Mouse (Mus musculus): ENCODE results near the gene Catspere2. TPM values are rescaled to one million over a fixed set of nuclear protein-coding genes. Genes with fewer than 3 reads are reported as not detected.
A peak's percentile ranks its signal among the peaks of the same experiment; 100 is the strongest.
"Not testable (repeated sequence)": the region's sequence is repeated elsewhere in the genome, so short reads cannot be mapped to it uniquely, and the experiment has no call there.

The Catspere2 gene
- total and polyA plus RNA-seq, 2 experiments from 2014 or later: 0.45 to 1.8 TPM

GRCm38 (mm10) chr1:178188386-178188785, 205.2 kb downstream of the Catspere2 start:
- no peaks in the 10 kb centered on the region for H3K36me3 ChIP-seq (ENCODE audit: insufficient read depth)
- ATAC-seq (no peak), DNase-seq (peak; percentile 11)
- 9% methylated on average over 13 of the region's 13 CpGs for WGBS
- no peak for TF ChIP-seq CTCF (IDR thresholded peaks at IDR 0.05; ENCODE audit: low read depth)
- H3K27ac ChIP-seq (ENCODE audit: low read depth, low read length): no peak overlapping the region
- H3K9ac ChIP-seq: no peak overlapping the region; the same call in 1 of the 2 replicates
- H3K4me3 ChIP-seq (ENCODE audit: low read depth, low read length): peak overlapping the region; percentile 27
- no peaks in the 10 kb centered on the region for H3K27me3 ChIP-seq (ENCODE audit: insufficient read depth, low read length)
- H3K4me1 ChIP-seq (ENCODE audit: insufficient read depth): 0 out of 2 replicates have a peak, but pooled peaks cover 4% of the 10 kb centered on the region
- H3K9me3 ChIP-seq (ENCODE audit: low read length): no peaks in the 10 kb centered on the region
- H3K4me2 ChIP-seq (ENCODE audit: low read depth): peak overlapping the region; percentile 45

DNA sequence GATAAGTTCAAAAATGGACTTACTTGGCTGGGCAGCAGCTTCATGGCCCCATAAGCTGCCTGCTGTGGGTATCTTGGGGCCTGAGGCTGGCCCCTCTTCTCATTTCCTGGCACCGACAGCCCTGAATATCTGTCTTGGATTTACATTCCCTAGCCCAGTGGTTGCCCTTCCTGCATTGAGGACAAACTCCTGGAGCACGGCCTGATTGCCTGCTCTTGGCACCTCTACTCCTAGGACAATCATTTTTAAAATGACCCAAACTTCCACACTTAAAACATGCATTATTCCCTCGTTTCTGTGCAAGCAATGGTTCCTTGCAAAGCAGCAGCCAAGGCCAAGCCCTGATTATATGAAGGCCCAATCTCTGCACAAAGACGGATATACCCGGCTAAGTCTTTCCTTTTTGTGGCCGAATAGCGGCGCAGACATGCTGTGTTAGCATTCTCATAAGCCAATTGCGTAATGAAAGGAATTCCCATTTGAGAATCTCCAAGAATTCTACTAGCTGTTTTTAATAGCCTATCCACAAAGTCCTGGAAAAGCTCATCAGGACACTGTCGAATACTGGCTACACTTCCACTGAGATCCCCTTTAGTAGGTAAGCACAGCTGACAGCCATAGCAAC, 222.6 kb downstream of the Catspere2 start:
- no peak for TF ChIP-seq CTCF (IDR thresholded peaks at IDR 0.05; ENCODE audit: low read depth)
- Histone ChIP-seq H3K27me3 (ENCODE audit: insufficient read depth, low read length) (no peaks in the 10 kb centered on the region), H3K27ac (ENCODE audit: low read depth, low read length) (no peak overlapping the region), H3K36me3 (ENCODE audit: insufficient read depth) (no peaks in the 10 kb centered on the region), H3K9me3 (ENCODE audit: low read length) (no peaks in the 10 kb centered on the region), H3K4me2 (ENCODE audit: low read depth) (no peak overlapping the region), H3K9ac (no peak overlapping the region), H3K4me1 (ENCODE audit: insufficient read depth) (no peaks in the 10 kb centered on the region), H3K4me3 (ENCODE audit: low read depth, low read length) (no peak overlapping the region)
- no peak for ATAC-seq
- 82% methylated on average over 10 of the region's 10 CpGs for WGBS
- no peak for DNase-seq

DNA sequence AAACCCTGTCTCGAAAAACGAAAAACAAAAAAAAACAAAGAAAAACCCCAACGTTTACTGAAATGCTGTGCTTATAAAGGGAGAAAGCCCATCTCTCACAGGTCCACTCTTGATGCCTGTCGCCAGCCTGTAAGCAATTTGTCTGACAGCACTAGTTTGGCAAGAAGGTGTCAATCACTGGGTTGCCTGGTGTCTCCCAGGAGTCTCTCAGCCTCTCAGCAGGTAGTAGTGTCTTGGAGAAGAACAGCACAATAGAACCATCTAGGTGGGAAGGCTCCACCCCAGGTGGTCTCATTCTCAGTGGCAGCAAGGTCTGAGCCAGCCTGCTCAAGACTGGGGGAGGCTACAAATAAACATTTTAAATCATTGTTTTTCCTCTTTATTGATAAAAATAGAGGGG, 224.6 kb downstream of the Catspere2 start:
- H3K27ac ChIP-seq (ENCODE audit: low read depth, low read length); H3K27me3 ChIP-seq (ENCODE audit: insufficient read depth, low read length); ATAC-seq; H3K36me3 ChIP-seq (ENCODE audit: insufficient read depth); DNase-seq; H3K4me3 ChIP-seq (ENCODE audit: low read depth, low read length); H3K4me2 ChIP-seq (ENCODE audit: low read depth); H3K9ac ChIP-seq; H3K4me1 ChIP-seq (ENCODE audit: insufficient read depth); H3K9me3 ChIP-seq (ENCODE audit: low read length): not testable (repeated sequence)
- whole genome bisulfite sequencing: 86% methylated on average over 4 of the region's 4 CpGs

GRCm38 (mm10) chr1:178209966-178210365, 226.7 kb downstream of the Catspere2 start:
- Histone ChIP-seq H3K9ac (no peak overlapping the region), H3K36me3 (ENCODE audit: insufficient read depth) (no peaks in the 10 kb centered on the region), H3K4me1 (ENCODE audit: insufficient read depth) (no peaks in the 10 kb centered on the region), H3K9me3 (ENCODE audit: low read length) (no peaks in the 10 kb centered on the region), H3K4me2 (ENCODE audit: low read depth) (no peak overlapping the region), H3K27ac (ENCODE audit: low read depth, low read length) (no peak overlapping the region), H3K4me3 (ENCODE audit: low read depth, low read length) (no peak overlapping the region), H3K27me3 (ENCODE audit: insufficient read depth, low read length) (no peaks in the 10 kb centered on the region)
- no peak for TF ChIP-seq CTCF (IDR thresholded peaks at IDR 0.05; ENCODE audit: low read depth)
- no peak for ATAC-seq
- DNase-seq: no peak

DNA sequence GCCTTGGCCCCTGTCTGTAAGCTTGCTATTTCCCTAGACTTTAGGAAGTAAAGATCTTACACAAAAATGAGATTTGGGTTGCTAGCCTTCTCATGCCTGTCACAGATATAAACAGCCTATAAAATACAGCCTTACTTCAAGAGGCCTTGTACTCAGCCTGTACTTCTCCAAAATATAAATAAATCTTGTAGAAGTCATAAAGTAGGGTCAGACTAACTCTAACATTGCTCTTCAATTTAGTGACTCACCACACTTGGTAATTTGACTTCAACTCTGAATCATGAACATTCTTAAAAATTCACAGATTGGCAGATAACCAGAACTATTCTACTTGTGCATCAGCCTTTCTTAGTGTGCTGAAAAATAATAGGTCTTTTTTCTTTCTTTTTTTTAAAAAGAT, 233.9 kb downstream of the Catspere2 start:
- H3K9me3 ChIP-seq (ENCODE audit: low read length): no peaks in the 10 kb centered on the region
- DNase-seq (no peak), ATAC-seq (no peak)
- H3K9ac ChIP-seq: no peak overlapping the region
- no peaks in the 10 kb centered on the region for H3K36me3 ChIP-seq (ENCODE audit: insufficient read depth)
- no peaks in the 10 kb centered on the region for H3K4me1 ChIP-seq (ENCODE audit: insufficient read depth)
- H3K4me3 ChIP-seq (ENCODE audit: low read depth, low read length): no peak overlapping the region
- TF ChIP-seq CTCF (IDR thresholded peaks at IDR 0.05; ENCODE audit: low read depth): no peak
- H3K4me2 ChIP-seq (ENCODE audit: low read depth): no peak overlapping the region
- no peak overlapping the region for H3K27ac ChIP-seq (ENCODE audit: low read depth, low read length)
- H3K27me3 ChIP-seq (ENCODE audit: insufficient read depth, low read length): no peaks in the 10 kb centered on the region

DNA sequence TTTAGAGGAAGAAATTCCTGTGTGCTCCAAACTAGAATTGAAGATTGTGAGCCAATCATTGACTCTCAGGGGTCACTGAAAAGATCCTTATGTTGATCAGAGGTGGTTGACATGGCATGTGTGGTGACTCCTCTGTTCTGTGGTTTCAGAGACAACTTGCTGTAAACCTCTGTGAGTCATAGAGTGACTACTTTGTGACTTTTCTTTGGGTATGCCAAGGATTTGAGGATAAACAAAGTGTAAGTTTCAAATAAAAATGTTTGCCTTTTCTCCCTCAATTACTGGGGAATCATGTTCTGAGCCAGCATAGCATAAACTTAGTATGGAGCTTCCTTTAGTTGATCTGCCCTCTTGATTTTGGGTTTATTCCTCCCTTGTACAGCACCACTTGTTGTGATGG, 235.1 kb downstream of the Catspere2 start:
- Histone ChIP-seq H3K27ac (ENCODE audit: low read depth, low read length) (no peak overlapping the region), H3K4me1 (ENCODE audit: insufficient read depth) (no peaks in the 10 kb centered on the region), H3K9ac (no peak overlapping the region), H3K4me3 (ENCODE audit: low read depth, low read length) (no peak overlapping the region), H3K27me3 (ENCODE audit: insufficient read depth, low read length) (no peaks in the 10 kb centered on the region), H3K36me3 (ENCODE audit: insufficient read depth) (no peaks in the 10 kb centered on the region), H3K9me3 (ENCODE audit: low read length) (no peaks in the 10 kb centered on the region), H3K4me2 (ENCODE audit: low read depth) (no peak overlapping the region)
- ATAC-seq (no peak), DNase-seq (no peak)
- TF ChIP-seq CTCF (IDR thresholded peaks at IDR 0.05; ENCODE audit: low read depth): no peak

DNA sequence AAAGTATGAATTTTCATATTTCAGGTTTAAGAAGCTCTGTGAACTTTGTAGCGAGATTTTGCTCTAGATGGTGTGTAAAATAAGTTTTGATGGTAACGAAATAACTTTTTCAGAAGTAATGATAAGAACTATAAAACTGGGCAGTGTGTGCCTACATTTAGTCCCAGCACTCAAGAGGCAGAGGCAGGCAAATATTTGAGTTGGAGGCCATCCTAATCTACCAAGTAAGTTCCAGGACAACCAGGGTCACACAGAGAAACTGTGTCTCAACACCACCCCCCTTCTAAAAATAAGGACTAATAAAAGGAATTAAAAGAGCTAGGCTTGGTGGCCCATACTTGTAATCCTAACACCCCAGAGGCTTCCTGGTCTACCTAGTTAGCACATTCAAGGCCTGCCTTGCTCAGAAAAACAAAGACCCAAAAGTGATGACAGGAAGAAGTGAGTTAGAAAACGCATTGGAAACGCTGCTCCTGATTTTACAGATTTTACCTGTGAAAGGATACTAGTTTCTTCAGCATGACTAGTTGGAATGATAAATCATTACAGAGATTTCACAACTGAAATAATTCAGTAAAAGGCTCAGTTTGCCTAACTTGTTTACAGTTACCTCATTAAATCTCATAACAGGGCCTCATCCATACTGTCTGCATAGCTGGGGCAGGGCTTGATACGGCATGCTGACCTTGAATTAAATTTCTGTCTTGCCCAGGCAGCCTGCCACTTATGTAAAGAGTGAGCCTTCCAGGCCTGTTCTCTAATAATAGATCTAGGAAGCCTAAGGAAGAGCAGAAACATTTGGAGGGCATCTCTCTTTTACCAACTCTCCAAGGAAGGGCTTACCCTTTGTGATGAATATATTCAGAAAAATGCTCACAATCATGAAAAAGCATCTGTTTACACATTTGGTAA, 236.2 kb downstream of the Catspere2 start:
- WGBS: 78% methylated on average over 5 of the region's 5 CpGs
- no peaks in the 10 kb centered on the region for H3K27me3 ChIP-seq (ENCODE audit: insufficient read depth, low read length)
- H3K4me3 ChIP-seq (ENCODE audit: low read depth, low read length): no peak overlapping the region
- H3K4me2 ChIP-seq (ENCODE audit: low read depth): no peak overlapping the region
- TF ChIP-seq CTCF (IDR thresholded peaks at IDR 0.05; ENCODE audit: low read depth): no peak
- no peaks in the 10 kb centered on the region for H3K36me3 ChIP-seq (ENCODE audit: insufficient read depth)
- no peak for ATAC-seq
- H3K27ac ChIP-seq (ENCODE audit: low read depth, low read length): no peak overlapping the region
- H3K4me1 ChIP-seq (ENCODE audit: insufficient read depth): no peaks in the 10 kb centered on the region
- DNase-seq: no peak
- H3K9me3 ChIP-seq (ENCODE audit: low read length): no peaks in the 10 kb centered on the region
- no peak overlapping the region for H3K9ac ChIP-seq

Other genes starting within 250 kb of the Catspere2 start
- 97.1 and 106 TPM in 2 replicates for gene Adss, start 186.9 kb upstream of the Catspere2 start, total RNA-seq (2014; rRNA removed)
- gene Adss, start 186.9 kb upstream of the Catspere2 start, polyA plus RNA-seq (2015; fragmentation: Nextera tagmentation; extraction: Ambion mirVana): 58.0 and 59.1 TPM in 2 replicates
- gene Desi2, start 204.0 kb downstream of the Catspere2 start, total RNA-seq (2014; rRNA removed): 24.2 and 26.1 TPM in 2 replicates
- gene Desi2, start 204.0 kb downstream of the Catspere2 start, polyA plus RNA-seq (2015; fragmentation: Nextera tagmentation; extraction: Ambion mirVana): 13.1 and 27.2 TPM in 2 replicates

Data from forebrain, postnatal 0 days (tissue).